Mouse (Mus musculus): Measurements from ENCODE around the gene Actl10.

The Actl10 gene

GRCm38 (mm10) chr2:154581421-154581820 lies 29.8 kb downstream of the Actl10 start:
- DNase-seq (ENCODE audit: low spot score): no peak

GRCm38 (mm10) chr2:154583906-154584872 lies 32.6 kb downstream of the Actl10 start:
- DNase-seq (ENCODE audit: low spot score): no peak

GRCm38 (mm10) chr2:154584931-154585601 lies 33.5 kb downstream of the Actl10 start:
- no peak for DNase-seq (ENCODE audit: low spot score)

DNA sequence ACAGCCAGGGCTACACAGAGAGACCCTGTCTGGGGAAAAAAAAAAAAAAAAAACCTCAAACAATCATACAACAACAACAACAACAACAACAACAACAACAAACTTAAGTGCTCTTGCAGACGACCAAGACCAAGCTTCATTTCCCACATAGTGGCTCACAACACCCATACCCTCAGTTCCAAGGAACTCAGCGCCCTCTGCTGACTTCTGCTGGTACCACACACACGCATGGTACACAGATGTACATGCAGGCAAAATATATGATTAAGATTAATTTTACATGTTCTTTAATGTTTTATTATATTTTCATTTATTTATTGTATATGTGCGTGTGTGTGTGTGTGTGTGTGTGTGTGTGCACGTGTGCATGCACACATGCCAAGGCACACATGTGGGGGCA lies 34.8 kb downstream of the Actl10 start:
- peak; percentile 69 for DNase-seq (ENCODE audit: low spot score)

DNA sequence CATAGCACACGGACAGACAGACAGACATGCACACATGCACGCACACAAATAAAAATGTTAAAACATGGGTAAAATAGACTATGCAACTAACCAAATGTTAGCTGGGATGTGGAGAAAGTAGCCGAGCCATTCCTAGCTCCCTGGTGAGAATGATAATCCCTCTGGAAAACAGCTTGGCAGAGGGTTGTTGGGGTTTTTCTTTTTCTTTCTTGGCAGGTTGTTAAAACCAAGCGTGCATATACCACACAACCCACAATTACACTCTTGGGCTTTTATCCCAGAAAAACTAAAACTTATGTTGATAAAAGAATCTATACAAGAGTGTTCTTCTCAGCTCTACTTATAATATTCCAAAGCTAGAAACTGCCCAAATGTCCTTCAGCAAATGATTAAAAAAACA lies 37.5 kb downstream of the Actl10 start:
- DNase-seq (ENCODE audit: low spot score): no peak

DNA sequence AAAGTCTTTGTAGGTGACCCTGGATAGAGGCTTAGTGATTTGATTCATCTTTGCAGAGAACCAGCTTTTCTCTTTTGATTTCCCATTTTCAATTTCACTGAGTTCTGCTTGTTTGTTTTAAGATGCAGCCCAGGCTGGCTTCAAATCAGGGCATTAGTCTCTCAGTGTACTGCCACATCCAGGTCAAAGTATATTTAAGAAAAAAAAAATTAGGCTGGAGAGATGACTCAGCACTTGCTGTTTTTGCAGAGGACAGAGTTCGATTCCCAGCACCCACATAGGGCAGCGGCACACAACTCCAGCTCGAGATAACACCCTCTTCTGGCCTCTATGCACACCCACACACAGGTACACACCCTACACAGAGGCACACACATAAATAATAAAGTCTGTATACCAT lies 39.7 kb downstream of the Actl10 start:
- no peak for DNase-seq (ENCODE audit: low spot score)

DNA sequence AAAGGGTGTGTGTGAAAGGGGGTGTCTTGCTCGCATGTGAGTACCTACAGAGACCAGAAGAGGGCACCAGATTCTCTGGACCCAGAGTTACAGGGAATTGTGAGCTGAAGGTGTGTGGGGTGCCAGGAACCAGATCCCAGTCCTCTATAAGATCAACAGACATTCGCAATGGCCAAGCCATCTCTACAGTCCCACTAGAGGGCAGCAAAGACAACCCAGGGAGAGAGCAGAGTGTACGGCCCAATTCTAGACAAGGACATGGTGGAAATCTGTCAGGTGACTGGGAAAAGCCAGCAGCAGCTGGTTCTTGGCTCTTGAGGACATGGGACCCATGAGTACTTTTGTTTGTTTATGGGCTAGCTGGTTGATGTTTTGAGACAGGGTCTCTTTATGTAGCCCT lies 41.4 kb downstream of the Actl10 start:
- DNase-seq (ENCODE audit: low spot score): peak; percentile 59

DNA sequence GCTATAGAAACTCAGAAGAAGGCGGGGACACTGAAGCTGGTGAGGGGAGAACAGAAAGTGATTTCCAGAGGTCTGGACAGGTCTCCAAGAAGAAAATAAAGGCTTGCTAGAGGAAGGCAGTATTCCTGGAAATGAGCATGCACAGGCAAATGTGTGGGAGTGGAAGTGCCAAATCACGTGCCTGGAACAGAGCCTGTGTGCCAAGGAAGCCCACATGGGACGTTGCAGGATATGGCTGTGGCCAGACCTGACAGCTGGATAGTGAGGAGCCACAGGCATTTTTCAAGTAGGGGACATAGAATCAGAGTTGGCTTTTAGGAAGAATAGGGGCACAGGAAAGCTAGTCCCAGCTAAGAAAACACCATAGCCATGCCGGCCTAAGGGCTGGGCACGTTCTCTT lies 44.2 kb downstream of the Actl10 start:
- no peak for DNase-seq (ENCODE audit: low spot score)

- no peak for DNase-seq (ENCODE audit: low spot score)
These were observed 45.8 kb downstream of the Actl10 start for GRCm38 (mm10) chr2:154597399-154597798.

DNA sequence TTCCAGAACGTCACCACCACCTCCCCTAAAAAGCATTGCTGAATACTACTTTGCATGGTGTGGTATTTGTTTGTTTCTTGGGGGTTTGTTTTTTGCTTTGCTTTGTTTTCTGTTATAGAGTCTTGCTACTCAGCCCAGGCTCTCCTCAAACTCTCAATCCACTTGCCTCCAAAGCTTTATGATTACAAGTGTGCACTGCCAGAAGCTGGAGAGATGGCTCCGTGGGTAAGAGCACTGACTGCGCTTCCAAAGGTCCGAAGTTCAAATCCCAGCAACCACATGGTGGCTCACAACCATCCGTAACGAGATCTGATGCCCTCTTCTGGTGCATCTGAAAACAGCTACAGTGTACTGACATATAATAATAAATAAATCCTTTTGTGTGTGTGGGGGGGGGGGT lies 49.0 kb downstream of the Actl10 start:
- DNase-seq (ENCODE audit: low spot score): no peak

DNA sequence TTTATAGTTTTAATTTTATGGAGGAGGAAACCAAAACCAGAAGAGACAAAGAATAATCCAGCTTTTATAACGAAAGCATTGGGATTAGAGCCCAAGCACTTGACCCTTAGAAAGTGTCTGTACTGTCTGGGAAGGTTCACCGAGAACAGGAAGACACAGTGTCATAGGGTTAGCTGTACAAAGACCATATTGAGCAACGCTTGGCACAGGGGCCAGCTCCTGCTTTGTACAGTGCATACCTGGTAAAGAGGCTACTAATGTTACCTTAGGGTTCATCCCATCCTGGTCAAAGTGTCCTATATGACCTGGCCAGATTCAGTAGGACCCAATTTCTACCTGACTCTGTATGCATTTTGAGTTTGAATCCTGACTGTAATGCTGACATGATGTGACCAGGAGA lies 49.7 kb downstream of the Actl10 start:
- no peak for DNase-seq (ENCODE audit: low spot score)

Data from embryo, embryonic 10 days (tissue).